Mouse (Mus musculus): ENCODE results near the gene Hoxa2. TPM values are rescaled to one million over a fixed set of nuclear protein-coding genes. Genes with fewer than 3 reads are reported as not detected.

The Hoxa2 gene
- polyA plus RNA-seq, 2 experiments: 1.0 to 3.1 TPM

- no peak for TF ChIP-seq POLR2A (IDR thresholded peaks at IDR 0.05; ENCODE audit: borderline replicate concordance, extremely low read depth, insufficient read depth, insufficient read length)
- Histone ChIP-seq H3K4me2 (replicated peaks; ENCODE audit: low read depth, low read length, severe bottlenecking) (peak overlapping the region; percentile 99), H3K27me3 (ENCODE audit: control insufficient read depth, insufficient read depth, low read length) (peaks cover 90% of the 10 kb centered on the region), H3K9ac (ENCODE audit: low read depth, low read length, severe bottlenecking) (no peak overlapping the region), H3K4me1 (ENCODE audit: control insufficient read depth, insufficient read depth, low read length) (peaks cover 23% of the 10 kb centered on the region), H3K4me3 (replicated peaks; ENCODE audit: low read length) (peak overlapping the region; percentile 76), H3K27ac (replicated peaks; ENCODE audit: low read depth, low read length) (no peak overlapping the region), H3K9me3 (ENCODE audit: control insufficient read depth, low read length) (no peaks in the 10 kb centered on the region), H3K36me3 (ENCODE audit: control insufficient read depth, insufficient read depth, low read length) (no peaks in the 10 kb centered on the region)
- DNase-seq (ENCODE audit: low spot score): no peak
- under 1% methylated on average over 32 of the region's 32 CpGs for WGBS
- ATAC-seq (ENCODE audit: low FRiP score, low read depth): no peak; the same call in 1 of the 2 replicates
Measured at GRCm38 (mm10) chr6:52157466-52158275, 7.0 kb downstream of the Hoxa2 start.

- Histone ChIP-seq H3K9me3 (ENCODE audit: control insufficient read depth, low read length) (no peaks in the 10 kb centered on the region), H3K4me2 (replicated peaks; ENCODE audit: low read depth, low read length, severe bottlenecking) (no peak overlapping the region), H3K9ac (ENCODE audit: low read depth, low read length, severe bottlenecking) (no peak overlapping the region), H3K4me1 (ENCODE audit: control insufficient read depth, insufficient read depth, low read length) (peaks cover 23% of the 10 kb centered on the region), H3K4me3 (replicated peaks; ENCODE audit: low read length) (0 out of 2 replicates have a peak overlapping the region, but pooled peaks have one; percentile 13), H3K27ac (replicated peaks; ENCODE audit: low read depth, low read length) (no peak overlapping the region), H3K27me3 (ENCODE audit: control insufficient read depth, insufficient read depth, low read length) (peaks cover 90% of the 10 kb centered on the region), H3K36me3 (ENCODE audit: control insufficient read depth, insufficient read depth, low read length) (no peaks in the 10 kb centered on the region)
- DNase-seq (ENCODE audit: low spot score) (no peak), ATAC-seq (ENCODE audit: low FRiP score, low read depth) (no peak)
- no peak for TF ChIP-seq POLR2A (IDR thresholded peaks at IDR 0.05; ENCODE audit: borderline replicate concordance, extremely low read depth, insufficient read depth, insufficient read length)
- WGBS: 5% methylated on average over 20 of the region's 20 CpGs
Measured at GRCm38 (mm10) chr6:52156551-52157200, 8.0 kb downstream of the Hoxa2 start.

- Histone ChIP-seq H3K4me3 (replicated peaks; ENCODE audit: low read length) (no peak overlapping the region), H3K9ac (ENCODE audit: low read depth, low read length, severe bottlenecking) (no peak overlapping the region), H3K4me1 (ENCODE audit: control insufficient read depth, insufficient read depth, low read length) (peaks cover 15% of the 10 kb centered on the region), H3K27ac (replicated peaks; ENCODE audit: low read depth, low read length) (no peak overlapping the region), H3K9me3 (ENCODE audit: control insufficient read depth, low read length) (no peaks in the 10 kb centered on the region), H3K4me2 (replicated peaks; ENCODE audit: low read depth, low read length, severe bottlenecking) (no peak overlapping the region), H3K27me3 (ENCODE audit: control insufficient read depth, insufficient read depth, low read length) (peaks cover 91% of the 10 kb centered on the region), H3K36me3 (ENCODE audit: control insufficient read depth, insufficient read depth, low read length) (no peaks in the 10 kb centered on the region)
- 63% methylated on average over 3 of the region's 3 CpGs for WGBS
- no peak for DNase-seq (ENCODE audit: low spot score)
- ATAC-seq (ENCODE audit: low FRiP score, low read depth): no peak
- no peak for TF ChIP-seq POLR2A (IDR thresholded peaks at IDR 0.05; ENCODE audit: borderline replicate concordance, extremely low read depth, insufficient read depth, insufficient read length)
Measured at GRCm38 (mm10) chr6:52155471-52155870, 9.2 kb downstream of the Hoxa2 start.

GRCm38 (mm10) chr6:52154044-52154443, 10.6 kb downstream of the Hoxa2 start:
- DNase-seq (ENCODE audit: low spot score): no peak
- Histone ChIP-seq H3K27me3 (ENCODE audit: control insufficient read depth, insufficient read depth, low read length) (peaks cover 91% of the 10 kb centered on the region), H3K4me3 (replicated peaks; ENCODE audit: low read length) (no peak overlapping the region), H3K36me3 (ENCODE audit: control insufficient read depth, insufficient read depth, low read length) (no peaks in the 10 kb centered on the region), H3K9me3 (ENCODE audit: control insufficient read depth, low read length) (no peaks in the 10 kb centered on the region), H3K4me2 (replicated peaks; ENCODE audit: low read depth, low read length, severe bottlenecking) (no peak overlapping the region), H3K9ac (ENCODE audit: low read depth, low read length, severe bottlenecking) (no peak overlapping the region), H3K4me1 (ENCODE audit: control insufficient read depth, insufficient read depth, low read length) (peaks cover 6% of the 10 kb centered on the region), H3K27ac (replicated peaks; ENCODE audit: low read depth, low read length) (no peak overlapping the region)
- WGBS: 26% methylated on average over 5 of the region's 5 CpGs
- no peak for ATAC-seq (ENCODE audit: low FRiP score, low read depth)
- TF ChIP-seq POLR2A (IDR thresholded peaks at IDR 0.05; ENCODE audit: borderline replicate concordance, extremely low read depth, insufficient read depth, insufficient read length): no peak

- no peak for ATAC-seq (ENCODE audit: low FRiP score, low read depth)
- no peak for DNase-seq (ENCODE audit: low spot score)
- Histone ChIP-seq H3K27ac (replicated peaks; ENCODE audit: low read depth, low read length) (no peak overlapping the region), H3K4me1 (ENCODE audit: control insufficient read depth, insufficient read depth, low read length) (0 out of 2 replicates have a peak, but pooled peaks cover 3% of the 10 kb centered on the region), H3K9ac (ENCODE audit: low read depth, low read length, severe bottlenecking) (no peak overlapping the region), H3K4me3 (replicated peaks; ENCODE audit: low read length) (no peak overlapping the region), H3K4me2 (replicated peaks; ENCODE audit: low read depth, low read length, severe bottlenecking) (no peak overlapping the region), H3K9me3 (ENCODE audit: control insufficient read depth, low read length) (no peaks in the 10 kb centered on the region), H3K36me3 (ENCODE audit: control insufficient read depth, insufficient read depth, low read length) (no peaks in the 10 kb centered on the region), H3K27me3 (ENCODE audit: control insufficient read depth, insufficient read depth, low read length) (peaks cover 86% of the 10 kb centered on the region)
- WGBS: 11% methylated on average over 6 of the region's 6 CpGs
- TF ChIP-seq POLR2A (IDR thresholded peaks at IDR 0.05; ENCODE audit: borderline replicate concordance, extremely low read depth, insufficient read depth, insufficient read length): no peak
Measured at GRCm38 (mm10) chr6:52153270-52153669, 11.4 kb downstream of the Hoxa2 start.

Data from limb, embryonic 14.5 days (tissue).